In the genomic region with DNA sequence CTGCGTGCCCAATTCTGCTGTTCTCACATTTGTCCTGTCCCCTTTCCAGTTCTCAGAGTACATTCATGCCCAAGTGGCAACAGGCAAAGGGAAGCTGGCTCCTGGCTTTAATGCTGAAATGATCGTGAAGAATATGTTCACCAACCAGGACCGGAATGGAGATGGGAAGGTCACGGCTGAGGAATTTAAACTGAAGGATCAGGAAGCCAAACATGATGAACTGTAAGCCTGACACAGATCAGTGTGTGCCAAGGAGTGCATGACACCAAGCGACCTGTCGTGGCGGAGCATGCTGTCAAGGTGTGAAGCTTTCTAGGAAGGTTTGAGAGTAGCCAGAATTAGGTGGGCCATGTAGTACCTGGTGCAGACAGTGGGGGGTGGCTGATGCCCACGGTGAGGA, we compare ENCODE assay signal across 14 mouse cellular contexts. TPM values are rescaled to one million over a fixed set of nuclear protein-coding genes. Genes with fewer than 3 reads are reported as not detected.
A peak's percentile ranks its signal among the peaks of the same experiment; 100 is the strongest.
DNase-seq lines count a peak whose midpoint lies in the region; ATAC-seq and TF ChIP-seq lines count a peak whose summit lies in the region.
"Had no signal": no experiment of that assay in that cellular context is flagged by ENCODE, and none has a peak within 500 bp of the region (broad histone marks: within the 10 kb centered on the region; RNA-seq: fewer than 3 reads in every experiment).

No protein-coding gene starts in this region.

- ATAC-seq in kidney, embryonic 15.5 days (replicated peaks; ENCODE audit: low FRiP score), result no peak
- ATAC-seq in granulocyte monocyte progenitor cell, adult 5-6 weeks (replicated peaks; ENCODE audit: poor library complexity, severe bottlenecking), result peak; percentile 28
- ATAC-seq: hindbrain, embryonic 16.5 days; midbrain, embryonic 13.5 days; Patski had no signal

- H3K27ac ChIP-seq in kidney, adult 2 months (ENCODE audit: insufficient read depth, low read depth, low read length), result no peak overlapping the region
- H3K27ac ChIP-seq in kidney, embryonic 15.5 days, result no peak overlapping the region
- H3K27ac ChIP-seq: embryonic facial prominence, embryonic 12.5 days; limb, embryonic 13.5 days; lung, embryonic 15.5 days; midbrain, embryonic 13.5 days had no signal

- no peak overlapping the region for H3K4me3 ChIP-seq in kidney, adult 2 months (ENCODE audit: insufficient read depth, low read depth, low read length)
- H3K4me3 ChIP-seq in kidney, embryonic 15.5 days (replicated peaks), result no peak overlapping the region
- H3K4me3 ChIP-seq: embryonic facial prominence, embryonic 12.5 days; limb, embryonic 13.5 days; lung, embryonic 15.5 days; midbrain, embryonic 13.5 days had no signal

- intact Hi-C loops in heart, postnatal 36 days (cut with DNase I), result no loop called here

- 0 out of 2 replicates have a peak, but pooled peaks have one; percentile 28 for TF ChIP-seq CTCF in kidney, adult 2 months (conservative IDR thresholded peaks at IDR 0.05; ENCODE audit: insufficient read depth, insufficient read length, low read depth, low read length)

- peaks cover 6% of the 10 kb centered on the region for H3K36me3 ChIP-seq in kidney, adult 2 months (ENCODE audit: control insufficient read depth, insufficient read depth, low read length)
- H3K36me3 ChIP-seq in kidney, embryonic 15.5 days, result peaks cover 80% of the 10 kb centered on the region

- no peak for TF ChIP-seq POLR2A in kidney, adult 2 months (IDR thresholded peaks at IDR 0.05; ENCODE audit: low read depth, low read length)

- DNase-seq in heart, adult 11 months, result peak; percentile 75
- no peak for DNase-seq in heart, postnatal 36 days
- DNase-seq in kidney, adult 2 months, result no peak
- peak; percentile 17 for DNase-seq in ES-CJ7 (ENCODE audit: low read depth, low spot score)
- no peak for DNase-seq in embryo, embryonic 10.5 days (ENCODE audit: low spot score)
- DNase-seq: cerebellum, adult 18-20 months had no signal

- 81% methylated on average over 8 of the region's 8 CpGs for WGBS in kidney, adult 2 months
- 88% methylated on average over 8 of the region's 8 CpGs for WGBS in kidney, embryonic 15.5 days

- H3K9ac ChIP-seq in kidney, embryonic 15.5 days, result no peak overlapping the region
- H3K9ac ChIP-seq: embryonic facial prominence, embryonic 12.5 days; limb, embryonic 13.5 days; lung, embryonic 15.5 days; midbrain, embryonic 13.5 days had no signal

- no peaks in the 10 kb centered on the region for H3K4me1 ChIP-seq in kidney, adult 2 months (ENCODE audit: control insufficient read depth, insufficient read depth, low read length)
- no peaks in the 10 kb centered on the region for H3K4me1 ChIP-seq in kidney, embryonic 15.5 days
- H3K4me1 ChIP-seq: embryonic facial prominence, embryonic 12.5 days; limb, embryonic 13.5 days; lung, embryonic 15.5 days; midbrain, embryonic 13.5 days had no signal

- H3K4me2 ChIP-seq in kidney, embryonic 15.5 days, result no peak overlapping the region
- H3K4me2 ChIP-seq: embryonic facial prominence, embryonic 12.5 days; limb, embryonic 13.5 days; lung, embryonic 15.5 days; midbrain, embryonic 13.5 days had no signal

- no peaks in the 10 kb centered on the region for H3K27me3 ChIP-seq in kidney, adult 2 months (replicated peaks; ENCODE audit: control insufficient read depth, insufficient read depth, low read length)
- H3K27me3 ChIP-seq in kidney, embryonic 15.5 days, result no peaks in the 10 kb centered on the region
- H3K27me3 ChIP-seq: embryonic facial prominence, embryonic 12.5 days; limb, embryonic 13.5 days; lung, embryonic 15.5 days; midbrain, embryonic 13.5 days; Patski had no signal

- H3K9me3 ChIP-seq in kidney, embryonic 15.5 days (replicated peaks), result no peaks in the 10 kb centered on the region
- H3K9me3 ChIP-seq: embryonic facial prominence, embryonic 12.5 days; limb, embryonic 13.5 days; lung, embryonic 15.5 days; midbrain, embryonic 13.5 days had no signal

RNA-seq across cellular contexts. Expression of a gene that starts 45.7 kb away (rescaled TPM):
- total RNA-seq in heart, postnatal 36 days (2021), result 10 to 100 TPM; 74.2 to 94.4 TPM
- polyA plus RNA-seq in kidney, adult 2 months (2012; rRNA removed), result 13.3 and 15.1 TPM in 2 replicates
- polyA plus RNA-seq in kidney, embryonic 15.5 days (2015; fragmentation: Nextera tagmentation; extraction: Ambion mirVana), result 61.5 and 64.9 TPM in 2 replicates
- 62.8 and 82.7 TPM in 2 replicates for total RNA-seq in granulocyte monocyte progenitor cell, adult 5-6 weeks (2014; fragmentation: Nextera tagmentation)
- total RNA-seq in granulocyte monocyte progenitor cell, adult 5-6 weeks (2017), result 48.6 and 64.3 TPM in 2 replicates

RNA-seq across cellular contexts. Expression of a gene that starts 45.8 kb away (rescaled TPM):
- not detected for total RNA-seq in heart, postnatal 36 days (2021)
- polyA plus RNA-seq in kidney, adult 2 months (2012; rRNA removed), result 0.14 and 0.15 TPM in 2 replicates
- 0.28 and 0.39 TPM in 2 replicates for polyA plus RNA-seq in kidney, embryonic 15.5 days (2015; fragmentation: Nextera tagmentation; extraction: Ambion mirVana)
- 0.92 TPM in 1 of 2 replicates, not detected in the other for total RNA-seq in granulocyte monocyte progenitor cell, adult 5-6 weeks (2014; fragmentation: Nextera tagmentation)
- total RNA-seq in granulocyte monocyte progenitor cell, adult 5-6 weeks (2017), result 0.98 and 1.6 TPM in 2 replicates

RNA-seq across cellular contexts. Expression of a gene that starts 46.1 kb away (rescaled TPM):
- total RNA-seq in heart, postnatal 36 days (2021), result 10 to 100 TPM; 88.2 to 88.8 TPM
- polyA plus RNA-seq in kidney, adult 2 months (2012; rRNA removed), result 50.4 TPM in 2 replicates
- polyA plus RNA-seq in kidney, embryonic 15.5 days (2015; fragmentation: Nextera tagmentation; extraction: Ambion mirVana), result 118 and 129 TPM in 2 replicates
- total RNA-seq in granulocyte monocyte progenitor cell, adult 5-6 weeks (2014; fragmentation: Nextera tagmentation), result 4.6 and 8.7 TPM in 2 replicates
- 9.2 and 13.7 TPM in 2 replicates for total RNA-seq in granulocyte monocyte progenitor cell, adult 5-6 weeks (2017)

Comparison
In these comparisons a context has a peak if more than half of its experiments do, and no peak if none do; other contexts are left out.
1. DNase-seq: peak in heart, adult 11 months (single experiment) and ES-CJ7 (single experiment); none in heart, postnatal 36 days (0 of 2), kidney, adult 2 months (single experiment) and embryo, embryonic 10.5 days (single experiment).
2. RNA of a gene that starts 46.1 kb away (total RNA-seq): 88.2 to 88.8 TPM in heart, postnatal 36 days; 4.6 to 13.7 TPM in granulocyte monocyte progenitor cell, adult 5-6 weeks; every median in the first group is over 4 times any median in the second.